Mouse (Mus musculus) gastrocnemius, postnatal 4 days (tissue): ENCODE results near the gene Nipsnap1. TPM values are rescaled to one million over a fixed set of nuclear protein-coding genes. Genes with fewer than 3 reads are reported as not detected.

ENCODE experiments used
- DNase-seq, 2 experiments: peaks; one replicate each; pipeline ENCODE4 v3.0.0; 2021 to 2022; ENCODE audit warnings: low spot score in 2 of 2, mixed read lengths in 2 of 2
- long read RNA-seq, 2 experiments: library from polyadenylated mRNA; stranded (forward); transcript quantifications; one replicate each; pipeline ENCODE4 v2.0.0; 2021
- total RNA-seq, 2 experiments: library from RNA; stranded (reverse); gene quantifications; 2 replicates each; pipeline ENCODE4 v1.2.3; 2021

Nipsnap1 gene
- total RNA-seq: 1 to 10 TPM; 4.0 to 4.1 TPM
- long read RNA-seq, experiment 1, partial matches to known transcripts: 0 of 4 reads
- long read RNA-seq, experiment 1, other reads (novel, unspliced or antisense): 0 of 4 reads
- long read RNA-seq, experiment 2, partial matches to known transcripts: 0 of 3 reads
- long read RNA-seq, experiment 2, other reads (novel, unspliced or antisense): 0 of 3 reads

GRCm38 (mm10) chr11:4873755-4874475, at the start of gene Nipsnap1:
TSS of gene Nipsnap1 (plus strand) at chr11:4873951.
- peak in 1 of 2 experiments; percentile 68 for DNase-seq

GRCm38 (mm10) chr11:4826152-4826778, 47.5 kb upstream of the Nipsnap1 start:
- DNase-seq: no peak

GRCm38 (mm10) chr11:4827340-4827739, 46.4 kb upstream of the Nipsnap1 start:
- no peak for DNase-seq

GRCm38 (mm10) chr11:4827916-4828315, 45.8 kb upstream of the Nipsnap1 start:
- DNase-seq: no peak

GRCm38 (mm10) chr11:4831066-4831465, 42.7 kb upstream of the Nipsnap1 start:
- no peak for DNase-seq

GRCm38 (mm10) chr11:4833295-4833939, 40.3 kb upstream of the Nipsnap1 start:
- no peak for DNase-seq

GRCm38 (mm10) chr11:4835436-4835835, 38.3 kb upstream of the Nipsnap1 start:
- DNase-seq: no peak

GRCm38 (mm10) chr11:4836755-4837154, 37.0 kb upstream of the Nipsnap1 start:
- peak in 1 of 2 experiments; percentile 41 for DNase-seq

- no peak for DNase-seq
Measured at GRCm38 (mm10) chr11:4837342-4837741, 36.4 kb upstream of the Nipsnap1 start.

- DNase-seq: no peak
Measured at GRCm38 (mm10) chr11:4838235-4838634, 35.5 kb upstream of the Nipsnap1 start.

GRCm38 (mm10) chr11:4840942-4841526, 32.7 kb upstream of the Nipsnap1 start:
- no peak for DNase-seq

GRCm38 (mm10) chr11:4848483-4849248, 25.1 kb upstream of the Nipsnap1 start:
- DNase-seq: peak; percentile 30 to 52

GRCm38 (mm10) chr11:4849258-4849943, 24.4 kb upstream of the Nipsnap1 start, which contains the start of gene Nf2:
TSS of gene Nf2 (minus strand) at chr11:4849536.
- DNase-seq: peak; percentile 84 to 96

- no peak for DNase-seq
Measured at GRCm38 (mm10) chr11:4850404-4850803, 23.3 kb upstream of the Nipsnap1 start.

GRCm38 (mm10) chr11:4853021-4853420, 20.7 kb upstream of the Nipsnap1 start:
- DNase-seq: no peak

GRCm38 (mm10) chr11:4854181-4854580, 19.6 kb upstream of the Nipsnap1 start:
- DNase-seq: no peak

- no peak for DNase-seq
Measured at GRCm38 (mm10) chr11:4858416-4858815, 15.3 kb upstream of the Nipsnap1 start.

GRCm38 (mm10) chr11:4860986-4861385, 12.8 kb upstream of the Nipsnap1 start:
- no peak for DNase-seq

- DNase-seq: no peak
Measured at GRCm38 (mm10) chr11:4861816-4862604, 11.7 kb upstream of the Nipsnap1 start.
